Mouse (Mus musculus) left cerebral cortex, adult 8-10 months (tissue): ENCODE results near the gene Cd207. TPM values are rescaled to one million over a fixed set of nuclear protein-coding genes. Genes with fewer than 3 reads are reported as not detected.
"Not testable (repeated sequence)": the region's sequence is repeated elsewhere in the genome, so short reads cannot be mapped to it uniquely, and the experiment has no call there.

Experiments used
- DNase-seq, 2 experiments: peaks; one replicate each; pipeline ENCODE4 v3.0.0; 2022; ENCODE audit warnings: low spot score in 2 of 2
- total RNA-seq, 4 experiments: library from RNA; stranded (reverse); gene quantifications; 2 replicates each; pipeline ENCODE4 v1.2.4; 2022

The Cd207 gene
- total RNA-seq, 4 experiments from 2014 or later: 0.21 TPM; not detected in 3

DNA sequence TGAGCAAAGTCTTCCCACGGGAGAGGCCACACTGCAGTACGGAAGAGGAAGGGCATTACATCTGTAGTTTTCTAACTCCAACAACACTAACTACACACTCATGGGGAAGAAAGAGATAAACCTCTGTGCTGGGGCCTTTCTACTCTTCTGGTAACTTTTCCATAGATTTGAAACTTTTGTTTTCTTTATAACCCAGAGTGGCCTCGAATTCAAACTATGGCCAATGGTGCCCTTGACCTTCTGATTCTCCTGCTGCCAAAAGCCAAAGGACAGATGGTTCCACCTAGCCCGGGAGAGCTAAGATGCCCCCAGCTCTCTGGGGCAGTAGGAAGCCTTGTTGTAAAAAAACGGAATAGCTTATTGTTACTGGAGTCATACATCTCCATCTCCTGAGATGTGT is 22.3 kb upstream of the Cd207 start:
- DNase-seq: no peak

- no peak for DNase-seq
Observed at GRCm38 (mm10) chr6:83697932-83698331, 20.3 kb upstream of the Cd207 start.

- no peak for DNase-seq
Observed at GRCm38 (mm10) chr6:83696684-83697083, 19.0 kb upstream of the Cd207 start.

DNA sequence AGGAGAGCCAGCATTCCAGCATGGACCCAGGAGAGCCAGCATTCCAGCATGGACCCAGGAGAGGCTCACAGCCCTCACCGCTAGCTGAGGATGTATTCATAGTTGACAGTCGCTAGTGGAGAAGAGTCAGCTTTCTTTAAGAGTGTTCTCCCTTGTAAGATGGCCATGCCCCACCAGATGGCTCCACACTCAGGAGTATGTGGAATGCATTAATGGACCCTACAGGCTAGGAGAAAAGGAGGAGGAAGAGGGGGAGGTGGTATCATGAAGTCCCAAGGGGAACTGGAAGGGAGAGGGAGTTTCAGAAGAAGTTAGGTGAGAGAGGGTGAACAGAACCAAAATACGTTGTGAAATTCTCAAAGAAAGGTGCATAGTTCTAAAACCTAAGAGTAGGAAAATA is 18.1 kb upstream of the Cd207 start:
- no peak for DNase-seq

GRCm38 (mm10) chr6:83693835-83694234 is 16.2 kb upstream of the Cd207 start:
- no peak for DNase-seq

DNA sequence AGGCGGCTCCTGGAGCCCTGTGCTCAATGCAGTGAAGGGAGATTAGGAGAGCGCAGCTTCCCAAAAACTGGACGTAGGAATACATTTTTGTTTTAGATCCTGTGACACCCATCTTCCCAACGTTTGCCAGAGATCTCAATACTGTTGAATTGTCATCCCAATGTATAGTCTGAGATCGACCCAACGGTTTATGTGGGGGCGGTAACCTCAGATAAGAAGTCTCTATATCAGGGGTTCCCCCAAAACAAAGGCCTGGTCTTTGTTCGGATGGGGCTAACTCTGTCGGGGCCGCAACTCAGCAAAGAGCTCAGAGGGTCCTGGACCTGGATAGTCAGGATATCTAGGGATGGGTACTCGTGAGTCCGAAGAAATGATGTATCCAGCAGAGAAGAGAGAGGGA is 15.3 kb upstream of the Cd207 start:
- DNase-seq: no peak

DNA sequence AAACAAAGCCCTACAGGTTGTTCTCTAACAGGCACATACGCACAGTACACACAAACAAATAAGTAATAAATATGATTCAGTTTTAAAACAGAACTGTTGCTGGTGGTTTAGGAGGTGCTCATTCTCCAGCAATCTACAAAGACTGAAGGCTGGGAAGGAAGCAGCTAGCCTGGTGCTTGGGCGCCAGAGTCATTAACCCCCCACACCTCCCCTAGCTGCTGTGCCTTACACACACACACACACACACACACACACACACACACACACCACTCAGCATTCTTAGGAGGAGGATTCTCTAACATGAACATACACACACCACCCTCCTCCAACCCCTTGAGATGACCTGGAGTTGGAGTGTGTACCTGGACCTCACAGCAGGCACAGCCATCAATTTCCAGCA is 13.3 kb upstream of the Cd207 start:
- no peak for DNase-seq

DNA sequence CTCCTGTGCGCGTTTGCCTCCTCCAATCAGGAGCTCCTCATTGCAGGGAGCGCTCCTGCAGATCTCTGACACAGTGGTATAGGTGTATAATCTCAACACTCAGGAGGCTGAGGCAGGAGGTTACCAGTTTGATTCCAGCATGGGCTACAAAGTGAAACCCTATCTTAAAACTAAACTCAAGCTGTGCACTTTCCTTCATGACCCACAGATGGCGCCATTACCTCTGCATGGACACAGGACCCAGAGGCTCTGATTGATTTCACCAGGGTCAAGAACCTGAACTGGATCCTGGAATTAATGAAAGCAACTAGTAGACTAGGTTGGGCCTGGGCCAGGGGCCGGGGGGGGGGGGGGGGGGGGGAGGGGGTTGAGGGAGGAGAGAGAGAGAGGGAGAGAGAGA is 12.6 kb upstream of the Cd207 start:
- no peak for DNase-seq

- DNase-seq: no peak
Observed at GRCm38 (mm10) chr6:83689374-83689773, 11.7 kb upstream of the Cd207 start.

DNA sequence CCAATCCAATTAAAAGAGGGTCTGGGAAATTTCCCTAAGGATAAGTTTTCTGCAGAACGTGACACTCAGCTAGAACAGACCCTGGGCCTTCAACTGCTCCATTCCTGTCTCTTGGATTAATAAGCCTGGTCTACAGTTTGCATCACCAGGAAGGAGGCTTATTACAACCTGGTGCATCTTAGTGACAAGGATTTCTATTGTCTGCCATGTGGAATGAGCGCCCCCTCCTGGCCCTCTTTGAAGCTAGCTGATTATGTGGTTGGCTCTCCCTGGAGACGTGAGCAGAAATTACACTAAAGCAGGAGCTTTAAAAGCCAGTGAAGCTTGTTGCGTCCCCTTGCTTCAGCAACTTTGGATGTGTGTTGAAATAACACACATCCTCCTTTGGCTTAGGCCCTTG is 4.3 kb downstream of the Cd207 start:
- DNase-seq: peak; percentile 18 to 53

DNA sequence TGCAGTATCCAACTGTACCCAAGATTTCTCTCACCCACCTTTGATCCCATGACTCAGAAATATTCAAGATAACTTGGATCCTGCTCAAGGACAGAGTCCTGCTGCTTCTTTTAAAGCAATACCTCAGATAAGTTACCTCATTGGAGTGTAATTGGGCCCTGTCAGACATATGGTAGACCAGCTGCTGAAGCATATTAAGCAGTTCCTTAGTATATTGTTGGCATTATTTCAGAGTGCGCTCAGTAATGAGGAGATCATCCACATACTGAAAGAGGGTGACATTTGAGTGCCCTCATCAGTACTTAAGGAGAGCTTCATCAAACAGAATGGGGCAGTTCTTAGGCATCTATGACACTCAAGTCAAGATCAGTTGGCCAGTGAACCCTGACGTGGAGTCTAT is 12.6 kb downstream of the Cd207 start:
- no peak for DNase-seq

DNA sequence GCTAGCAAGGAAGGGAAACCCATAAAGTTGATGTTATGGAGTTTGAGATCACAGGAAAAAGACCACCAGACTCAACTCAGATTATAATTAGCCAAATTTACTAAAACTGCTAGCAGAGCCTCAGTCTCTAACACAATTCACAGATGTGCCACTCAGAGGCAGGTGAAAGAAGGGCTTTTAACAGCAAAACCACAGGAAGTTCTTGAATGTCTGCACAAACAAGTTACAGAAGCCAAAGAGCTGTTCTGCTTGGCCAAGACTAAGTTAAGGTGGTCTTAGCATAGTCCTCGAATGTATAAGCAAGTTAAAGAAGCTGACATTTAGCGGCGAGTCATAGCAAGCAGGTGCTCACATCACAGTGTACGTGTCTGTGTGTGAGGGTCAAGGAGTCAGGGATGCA is 16.8 kb downstream of the Cd207 start:
- DNase-seq: no peak

GRCm38 (mm10) chr6:83656087-83656486 is 21.6 kb downstream of the Cd207 start, which contains the start of gene Clec4f:
Gene Clec4f (minus strand): TSS chr6:83656187.
- DNase-seq: no peak

- no peak for DNase-seq
Observed at GRCm38 (mm10) chr6:83646715-83647114, 30.9 kb downstream of the Cd207 start.

DNA sequence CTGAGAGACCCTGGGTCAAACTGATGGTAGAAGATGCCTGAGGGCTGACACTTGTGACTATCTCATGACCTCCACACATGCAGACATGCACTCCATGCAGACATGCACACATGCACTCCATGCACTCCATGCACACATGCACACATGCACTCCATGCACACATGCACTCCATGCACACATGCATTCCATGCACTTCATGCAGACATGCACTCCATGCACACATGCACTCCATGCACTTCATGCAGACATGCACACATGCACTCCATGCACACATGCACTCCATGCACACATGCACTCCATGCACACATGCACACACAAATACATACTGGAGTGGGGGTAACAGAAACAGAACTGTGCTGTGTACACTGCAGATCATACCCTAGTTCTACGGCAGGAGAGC is 42.3 kb downstream of the Cd207 start:
- no peak for DNase-seq

- DNase-seq: not testable (repeated sequence)
Observed at GRCm38 (mm10) chr6:83634631-83635030, 43.0 kb downstream of the Cd207 start.

- not testable (repeated sequence) for DNase-seq
Observed at GRCm38 (mm10) chr6:83634106-83634505, 43.6 kb downstream of the Cd207 start.

DNA sequence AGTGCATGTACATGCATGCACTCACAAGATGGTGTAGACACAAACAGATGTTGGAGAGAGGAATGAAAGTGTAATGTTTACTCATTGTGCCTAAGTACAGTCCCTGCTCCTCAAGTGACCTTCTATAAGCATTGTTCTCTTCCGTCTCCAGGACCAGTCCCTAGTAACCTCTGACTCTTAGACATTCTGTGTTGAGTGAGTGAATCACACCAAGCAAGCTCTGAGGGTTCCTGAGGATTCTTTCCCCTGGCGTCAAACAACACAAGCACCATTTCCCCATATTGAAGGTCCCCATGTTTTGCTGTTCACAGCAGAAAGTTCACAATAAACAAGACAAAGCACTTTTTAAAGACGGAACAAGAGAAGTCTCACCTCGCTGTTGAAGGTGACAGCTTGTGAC is 45.8 kb downstream of the Cd207 start:
- DNase-seq: no peak

DNA sequence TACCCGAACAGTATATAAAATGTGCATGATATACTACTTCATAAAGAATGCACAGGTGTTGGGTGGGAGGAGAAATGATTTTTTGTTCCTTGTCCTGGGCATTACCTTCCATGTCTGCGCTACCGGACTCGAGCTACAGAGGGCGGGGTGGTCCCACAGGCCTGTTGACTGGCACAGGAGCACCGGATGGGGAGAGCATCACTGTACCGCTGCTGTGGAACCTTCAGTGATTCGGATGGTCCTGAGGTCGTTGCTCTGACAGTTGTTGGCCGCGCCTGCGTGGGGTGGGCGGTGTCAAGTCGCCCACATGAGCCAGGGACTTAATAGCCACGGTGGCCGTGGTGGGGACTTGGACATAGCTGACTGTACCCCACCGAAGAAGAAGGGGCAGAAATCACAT is 50.9 kb downstream of the Cd207 start:
- no peak for DNase-seq

Other genes with a start within 250 kb of the Cd207 start
- gene Tet3, start 218.8 kb downstream of the Cd207 start, total RNA-seq: 10 to 100 TPM; 54.7 to 62.8 (median 59.4) TPM
- gene Dguok, start 170.9 kb downstream of the Cd207 start, total RNA-seq: 10 to 100 TPM; 23.9 to 35.7 (median 30.9) TPM
- not detected for gene Actg2, start 141.6 kb downstream of the Cd207 start, total RNA-seq
- 10 to 100 TPM; 32.9 to 39.3 (median 37.3) TPM for gene Stambp, start 105.1 kb downstream of the Cd207 start, total RNA-seq
- gene Clec4f, start 21.7 kb downstream of the Cd207 start, total RNA-seq: not detected
- gene Vax2, start 33.4 kb upstream of the Cd207 start, total RNA-seq: not detected
- gene Atp6v1b1, start 65.1 kb upstream of the Cd207 start, total RNA-seq: not detected
- gene Ankrd53, start 84.8 kb upstream of the Cd207 start, total RNA-seq: not detected
- gene Tex261, start 98.0 kb upstream of the Cd207 start, total RNA-seq: 10 to 100 TPM; 38.3 to 49.8 (median 44.3) TPM
- 10 to 100 TPM; 54.6 to 59.7 (median 56.7) TPM for gene Nagk, start 117.1 kb upstream of the Cd207 start, total RNA-seq
- 10 to 100 TPM; 57.6 to 68.0 (median 64.7) TPM for gene Paip2b, start 153.9 kb upstream of the Cd207 start, total RNA-seq
- gene Zfp638, start 189.3 kb upstream of the Cd207 start, total RNA-seq: 100 to 1,000 TPM; 115 to 139 (median 131) TPM